Mouse (Mus musculus) gastrocnemius, adult 2 months (tissue): ENCODE data around the gene Tal1. TPM values are rescaled to one million over a fixed set of nuclear protein-coding genes. Genes with fewer than 3 reads are reported as not detected.
A peak's percentile ranks its signal among the peaks of the same experiment; 100 is the strongest.

Experiments used
- DNase-seq: peaks from one replicate; pipeline ENCODE4 v3.0.0; 2022
- H3K27ac ChIP-seq: fragments of 200-600 bp; 2 replicates; pipeline ENCODE4 v1.8.1; 2022; ENCODE audit warnings: mild to moderate bottlenecking
- H3K4me3 ChIP-seq: fragments of 200-600 bp; 2 replicates; pipeline ENCODE4 v1.8.1; 2022; ENCODE audit warnings: mild to moderate bottlenecking, moderate library complexity
- CTCF ChIP-seq: fragments of 200-600 bp; IDR thresholded peaks from 2 replicates; pipeline ENCODE4 v1.8.1; 2022; ENCODE audit warnings: antibody characterized with exemption, mild to moderate bottlenecking, moderate library complexity
- intact Hi-C: fragments of 180-260 bp; cut with DNase I; formaldehyde crosslinking; loops from one replicate; pipeline ENCODE4 v1.15.1; 2025
- total RNA-seq, 2 experiments: library from RNA; stranded (reverse); gene quantifications; 2 replicates each; pipeline ENCODE4 v1.2.3; 2021

Tal1 gene
- total RNA-seq, 2 experiments from 2014 or later = 0.94 to 1.7 TPM

DNA sequence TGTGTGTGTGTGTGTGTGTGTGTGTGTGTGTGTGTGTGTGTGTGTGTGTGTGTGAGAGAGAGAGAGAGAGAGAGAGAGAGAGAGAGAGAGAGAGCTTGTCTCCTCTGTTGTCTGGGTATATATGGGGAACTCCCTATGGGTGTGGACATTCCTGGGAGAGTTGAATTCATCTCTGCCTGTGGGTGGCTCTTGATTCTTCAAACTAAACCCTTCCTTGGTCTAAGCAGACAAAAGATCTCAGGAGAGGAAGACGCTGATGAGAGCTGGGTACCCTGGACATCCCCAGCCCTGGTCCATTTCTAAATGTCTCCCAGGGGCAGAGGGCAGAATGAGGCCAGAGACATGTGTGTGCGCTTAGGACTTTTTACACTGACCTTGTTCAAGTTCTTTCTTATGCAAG lies 37.8 kb downstream of the Tal1 start:
- TF ChIP-seq CTCF = no peak
- no peak overlapping the region for H3K27ac ChIP-seq
- no peak for DNase-seq
- H3K4me3 ChIP-seq = no peak overlapping the region
- intact Hi-C loops = no loop called here

DNA sequence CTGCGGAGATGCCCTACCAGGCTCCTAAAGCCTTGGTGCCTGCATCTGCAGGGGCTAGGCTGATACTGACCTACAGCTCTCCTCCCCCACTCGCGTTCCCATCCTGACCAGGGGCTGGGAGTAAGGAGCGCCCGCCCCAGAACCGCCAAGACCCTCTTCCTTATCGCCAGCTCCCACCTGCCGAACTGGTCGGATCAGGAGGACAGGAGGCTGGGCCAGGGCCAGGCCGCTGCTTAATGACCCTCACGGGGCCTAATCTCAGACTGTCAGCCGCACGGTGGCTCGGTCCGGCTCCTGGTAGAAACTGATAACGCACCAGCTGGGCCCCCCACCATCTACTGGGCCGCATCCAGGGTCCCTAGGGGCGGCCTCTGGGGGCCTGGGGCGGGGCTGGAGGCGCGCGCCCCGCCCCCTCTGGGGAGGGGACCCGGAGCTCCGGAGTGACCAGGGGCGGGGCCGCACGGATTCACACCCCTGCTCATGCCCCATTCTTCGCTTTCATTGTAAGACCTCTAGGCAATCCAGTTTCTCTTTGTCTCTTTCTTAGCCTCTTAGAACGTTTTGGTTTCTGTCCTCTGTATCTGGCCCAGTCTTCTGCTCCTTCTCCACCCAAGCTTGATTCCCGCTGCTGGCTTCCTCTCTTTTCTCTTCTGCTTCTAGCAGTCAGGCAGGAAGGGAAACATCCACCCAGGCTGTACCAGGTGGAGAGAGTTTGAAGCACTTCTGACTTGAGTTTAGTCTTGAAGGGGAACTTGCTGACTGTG lies 39.6 kb downstream of the Tal1 start:
- Histone ChIP-seq H3K4me3 (peak overlapping the region; percentile 74), H3K27ac (no peak overlapping the region; the same call in 1 of the 2 replicates)
- peak; percentile 31 for DNase-seq
- TF ChIP-seq CTCF = no peak
- intact Hi-C loops = no loop called here

DNA sequence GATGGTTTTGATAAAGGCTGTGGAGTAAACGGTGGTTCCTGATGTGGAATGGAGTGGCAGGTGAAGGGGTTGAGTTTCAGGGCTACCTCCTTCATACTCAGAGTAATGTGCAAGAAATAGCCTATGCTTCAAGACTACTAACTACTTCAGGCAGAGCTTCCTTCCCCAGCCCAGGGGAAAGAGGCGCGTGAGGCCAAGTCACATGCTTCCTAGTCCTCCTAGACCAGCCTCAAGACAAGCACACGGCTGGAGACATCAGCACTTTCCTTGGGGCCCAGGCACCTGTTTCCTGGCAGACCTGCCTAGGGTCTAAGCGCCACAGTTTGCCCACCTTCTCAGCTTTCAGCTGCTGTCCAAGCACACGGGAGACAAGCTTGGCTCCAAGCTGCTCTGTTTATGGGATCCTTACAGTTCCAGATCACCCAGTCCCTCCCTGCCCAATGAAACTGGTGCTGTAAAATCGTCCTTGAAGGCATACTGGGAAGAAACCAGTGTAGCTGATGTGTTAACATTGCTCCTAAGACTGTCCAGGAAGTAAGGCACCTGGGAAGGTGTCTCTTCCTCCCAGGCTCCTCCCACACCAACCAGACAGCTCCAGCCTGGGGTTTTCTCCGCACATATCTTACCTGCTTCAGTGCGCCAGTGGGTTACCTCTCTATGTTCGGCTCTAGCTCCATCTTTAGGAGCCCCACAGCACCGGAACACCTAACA lies 40.4 kb downstream of the Tal1 start:
- DNase-seq = no peak
- TF ChIP-seq CTCF = no peak
- intact Hi-C loops = no loop called here
- Histone ChIP-seq H3K4me3 (peak overlapping the region; percentile 74), H3K27ac (no peak overlapping the region; the same call in 1 of the 2 replicates)

DNA sequence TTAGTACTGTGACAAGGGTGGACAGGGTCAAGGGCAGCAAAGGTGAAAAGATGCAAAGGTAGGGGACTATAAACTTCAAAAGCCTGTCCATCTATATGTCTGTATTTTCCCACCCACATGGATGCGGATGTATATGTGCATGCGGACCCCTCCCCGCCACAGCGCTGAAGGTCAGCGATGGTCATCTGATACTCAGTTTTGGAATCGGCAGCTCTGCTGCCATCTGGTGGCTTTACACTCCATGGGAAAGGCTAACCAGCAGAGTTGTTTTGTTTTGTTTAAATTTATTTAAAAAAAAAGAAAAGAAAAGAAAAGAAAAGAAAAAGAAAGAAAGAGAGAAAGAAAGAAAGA lies 40.9 kb downstream of the Tal1 start:
- Histone ChIP-seq H3K27ac (no peak overlapping the region), H3K4me3 (0 out of 2 replicates have a peak overlapping the region, but pooled peaks have one; percentile 4)
- TF ChIP-seq CTCF = peak; percentile 57
- intact Hi-C loops = no loop called here
- DNase-seq = no peak

DNA sequence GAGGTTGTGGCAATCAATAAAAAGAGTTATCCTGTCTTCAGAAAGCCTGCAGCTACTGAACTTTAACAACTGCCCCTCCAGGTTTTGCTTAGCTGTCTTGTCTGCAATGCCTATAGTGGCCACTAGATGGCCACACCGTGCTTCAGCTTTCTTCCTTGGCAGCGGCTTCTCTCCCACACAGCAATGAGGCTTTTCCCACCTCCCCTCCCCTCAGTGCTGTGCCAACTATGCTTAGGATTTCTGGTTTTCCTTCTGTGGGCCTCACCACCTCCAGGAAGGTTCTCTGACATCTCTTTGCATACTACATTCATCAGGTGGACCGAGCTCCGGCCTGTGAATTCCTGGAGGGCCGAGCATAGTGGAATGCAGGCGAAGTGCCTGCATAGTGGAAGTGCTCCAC lies 45.5 kb downstream of the Tal1 start:
- intact Hi-C loops = no loop called here
- peak; percentile 93 for TF ChIP-seq CTCF
- DNase-seq = peak; percentile 48
- H3K27ac ChIP-seq = no peak overlapping the region
- no peak overlapping the region for H3K4me3 ChIP-seq

DNA sequence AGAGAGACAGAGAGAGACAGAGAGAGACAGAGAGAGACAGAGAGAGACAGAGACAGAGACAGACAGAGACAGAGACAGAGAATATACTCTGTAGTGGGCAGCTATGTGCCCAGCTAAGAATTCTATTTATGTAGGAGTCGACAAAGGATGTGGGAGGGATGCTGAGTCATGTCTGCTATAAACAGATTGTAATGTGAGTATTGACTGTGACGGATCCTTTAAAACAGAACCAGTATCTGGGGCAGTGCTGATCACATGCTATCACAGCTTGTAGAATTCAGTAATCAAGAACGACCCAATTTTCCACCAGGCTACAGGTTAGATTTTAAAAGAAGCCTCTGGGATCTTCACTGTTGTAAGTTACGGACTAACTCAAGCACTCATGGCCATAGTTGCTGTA lies 47.3 kb downstream of the Tal1 start:
- DNase-seq = no peak
- Histone ChIP-seq H3K4me3 (no peak overlapping the region), H3K27ac (no peak overlapping the region)
- TF ChIP-seq CTCF = no peak
- intact Hi-C loops = no loop called here

DNA sequence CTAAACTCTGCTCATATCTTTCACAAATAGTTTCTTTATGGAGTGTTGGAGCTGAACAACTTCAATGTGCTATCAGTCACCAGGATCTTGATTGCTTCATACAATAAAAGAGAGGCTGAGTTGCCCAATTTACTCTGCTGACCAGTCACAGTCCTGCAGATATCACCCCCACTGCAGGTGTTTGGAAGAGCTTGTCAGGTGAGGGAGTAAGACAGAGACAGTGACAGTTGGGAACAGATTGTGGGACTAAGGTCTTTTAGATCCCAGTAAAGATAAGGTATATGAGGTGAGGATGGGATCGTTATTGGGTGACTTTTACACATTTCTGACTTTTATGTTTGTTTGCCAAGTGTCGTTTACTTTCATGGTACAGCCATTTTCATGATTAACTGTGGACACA lies 54.9 kb downstream of the Tal1 start:
- H3K27ac ChIP-seq = no peak overlapping the region
- intact Hi-C loops = no loop called here
- no peak for TF ChIP-seq CTCF
- H3K4me3 ChIP-seq = no peak overlapping the region
- DNase-seq = no peak

DNA sequence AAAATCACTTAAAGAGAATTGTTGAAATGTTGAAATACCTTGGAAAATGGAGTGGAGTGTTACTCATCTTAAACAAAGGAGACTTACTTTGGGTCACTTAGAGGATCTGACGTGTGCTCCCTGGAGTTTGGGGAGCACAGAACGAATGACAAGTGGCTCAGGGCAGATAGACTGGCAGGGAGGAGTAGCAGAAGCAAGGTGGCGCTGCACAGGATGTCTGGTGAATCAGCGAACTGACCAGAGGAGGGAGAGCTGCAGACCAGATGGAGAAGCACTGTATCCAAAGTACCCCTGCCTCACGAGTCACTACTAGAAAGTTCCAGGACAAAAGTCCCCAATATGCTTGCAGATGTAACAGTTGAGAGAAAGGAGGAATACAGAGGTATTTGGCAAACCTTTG lies 57.0 kb downstream of the Tal1 start:
- intact Hi-C loops = no loop called here
- Histone ChIP-seq H3K27ac (no peak overlapping the region), H3K4me3 (no peak overlapping the region)
- TF ChIP-seq CTCF = no peak
- no peak for DNase-seq

DNA sequence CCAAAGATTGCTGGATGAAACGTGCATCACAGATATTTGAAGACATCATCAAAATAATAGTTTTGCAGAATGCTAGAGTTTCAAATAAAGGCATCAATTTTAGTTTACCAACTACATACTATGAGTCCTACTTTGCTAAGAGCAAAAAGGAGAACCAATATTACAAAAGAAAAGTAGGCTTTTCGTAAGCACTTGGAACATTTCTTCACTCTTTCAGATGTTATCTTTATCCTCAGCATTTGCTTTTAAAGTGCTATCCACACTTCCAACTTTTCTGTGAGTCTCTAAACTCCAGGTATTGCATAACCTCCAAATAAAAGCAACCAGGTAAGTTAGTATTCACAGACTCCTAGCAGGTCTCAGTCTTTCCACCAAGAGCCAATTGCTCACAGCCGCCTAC lies 63.4 kb downstream of the Tal1 start:
- DNase-seq = no peak
- H3K4me3 ChIP-seq = no peak overlapping the region
- no peak for TF ChIP-seq CTCF
- intact Hi-C loops = no loop called here
- no peak overlapping the region for H3K27ac ChIP-seq

DNA sequence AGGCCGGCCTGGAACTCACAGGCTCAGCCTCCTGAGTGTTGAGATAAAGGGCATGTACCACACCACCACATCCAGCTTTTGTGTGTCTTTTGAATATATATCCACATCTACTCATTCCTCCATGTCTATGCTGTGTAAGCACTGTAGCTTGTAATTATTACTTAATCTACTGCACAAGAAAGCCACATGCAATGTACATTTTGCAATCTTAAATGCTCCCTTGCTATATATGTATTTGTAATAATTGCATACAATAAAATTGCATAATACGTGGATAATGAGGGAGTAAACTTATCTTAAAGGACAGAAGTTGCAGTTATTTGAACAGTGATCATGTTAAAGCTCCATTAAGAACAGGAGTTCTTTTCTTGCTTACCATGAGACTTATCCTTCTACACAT lies 64.9 kb downstream of the Tal1 start:
- Histone ChIP-seq H3K4me3 (no peak overlapping the region), H3K27ac (no peak overlapping the region)
- intact Hi-C loops = no loop called here
- TF ChIP-seq CTCF = no peak
- no peak for DNase-seq

Other genes starting within 250 kb of the Tal1 start
- gene Gm12830, start 234.7 kb upstream of the Tal1 start, total RNA-seq = not detected
- gene Foxd2, start 147.6 kb upstream of the Tal1 start, total RNA-seq = under 1 TPM; 0.14 to 0.38 TPM
- gene Foxe3, start 130.4 kb upstream of the Tal1 start, total RNA-seq = not detected
- gene Cmpk1, start 69.2 kb upstream of the Tal1 start, total RNA-seq = 10 to 100 TPM; 18.3 to 24.0 TPM
- gene Stil, start 56.3 kb upstream of the Tal1 start, total RNA-seq = under 1 TPM; 0.06 to 0.13 TPM
- not detected for gene Pdzk1ip1, start 32.3 kb downstream of the Tal1 start, total RNA-seq
- not detected for gene Cyp4x1, start 77.9 kb downstream of the Tal1 start, total RNA-seq
- gene Cyp4a29, start 185.7 kb downstream of the Tal1 start, total RNA-seq = not detected
- gene Cyp4a12a, start 242.6 kb downstream of the Tal1 start, total RNA-seq = not detected